In genomic region chr13:58113061-58113900, GRCm38 (mm10) we compare ENCODE assay signal across 7 mouse cellular contexts. TPM values are rescaled to one million over a fixed set of nuclear protein-coding genes. Genes with fewer than 3 reads are reported as not detected.
DNase-seq lines count a peak whose midpoint lies in the region; ATAC-seq and TF ChIP-seq lines count a peak whose summit lies in the region.

Gene Klhl3, minus strand, starts transcription at chr13:58113592.

- H3K4me1 ChIP-seq in heart, embryonic 10.5 days = peaks cover 25% of the 10 kb centered on the region
- H3K4me1 ChIP-seq in kidney, embryonic 14.5 days (ENCODE audit: control insufficient read depth, insufficient read depth, low read length) = peaks cover 11% of the 10 kb centered on the region; the same call in 1 of the 2 replicates
- peaks cover 25% of the 10 kb centered on the region for H3K4me1 ChIP-seq in limb, embryonic 15.5 days
- peaks cover 27% of the 10 kb centered on the region for H3K4me1 ChIP-seq in midbrain, embryonic 15.5 days
- no peaks in the 10 kb centered on the region; the same call in 1 of the 2 replicates for H3K4me1 ChIP-seq in spleen, adult 2 months (ENCODE audit: control insufficient read depth, insufficient read depth, insufficient read length)

- ATAC-seq in kidney, embryonic 14.5 days (ENCODE audit: low FRiP score, low TSS enrichment) = peak; percentile 89
- ATAC-seq in limb, embryonic 15.5 days (ENCODE audit: insufficient number of reproducible peaks, low FRiP score, low TSS enrichment, low read depth) = peak; percentile 67; the same call in 1 of the 2 replicates
- ATAC-seq in midbrain, embryonic 15.5 days (replicated peaks) = peak; percentile 95

- no peak for TF ChIP-seq POLR2A in spleen, adult 2 months (IDR thresholded peaks at IDR 0.05; ENCODE audit: low read depth, low read length)

- peak within 1 kb of the TSS; percentile 84 for H3K27ac ChIP-seq in heart, embryonic 10.5 days
- H3K27ac ChIP-seq in kidney, embryonic 14.5 days (ENCODE audit: low read depth, low read length) = peak within 1 kb of the TSS; percentile 61; the same call in 1 of the 2 replicates
- H3K27ac ChIP-seq in limb, embryonic 15.5 days = peak within 1 kb of the TSS; percentile 78
- H3K27ac ChIP-seq in midbrain, embryonic 15.5 days = peak within 1 kb of the TSS; percentile 93
- H3K27ac ChIP-seq in spleen, adult 2 months (ENCODE audit: insufficient read depth, low read length) = no peak within 1 kb of the TSS

- H3K9me3 ChIP-seq in heart, embryonic 10.5 days = no peaks in the 10 kb centered on the region
- H3K9me3 ChIP-seq in kidney, embryonic 14.5 days (ENCODE audit: control insufficient read depth, low read length) = no peaks in the 10 kb centered on the region
- no peaks in the 10 kb centered on the region for H3K9me3 ChIP-seq in limb, embryonic 15.5 days
- no peaks in the 10 kb centered on the region for H3K9me3 ChIP-seq in midbrain, embryonic 15.5 days

- TF ChIP-seq CTCF in spleen, adult 2 months (IDR thresholded peaks at IDR 0.05; ENCODE audit: extremely low read depth, insufficient read depth, insufficient read length, insufficient replicate concordance) = no peak

- H3K36me3 ChIP-seq in heart, embryonic 10.5 days = no peaks in the 10 kb centered on the region
- H3K36me3 ChIP-seq in kidney, embryonic 14.5 days (ENCODE audit: control insufficient read depth, insufficient read depth, low read length) = no peaks in the 10 kb centered on the region
- no peaks in the 10 kb centered on the region for H3K36me3 ChIP-seq in limb, embryonic 15.5 days
- H3K36me3 ChIP-seq in midbrain, embryonic 15.5 days (replicated peaks) = no peaks in the 10 kb centered on the region
- no peaks in the 10 kb centered on the region for H3K36me3 ChIP-seq in spleen, adult 2 months (ENCODE audit: control insufficient read depth, insufficient read depth, low read length)

- H3K4me3 ChIP-seq in heart, embryonic 10.5 days = peak within 1 kb of the TSS; percentile 69
- H3K4me3 ChIP-seq in kidney, embryonic 14.5 days (ENCODE audit: low read length) = peak within 1 kb of the TSS; percentile 58
- H3K4me3 ChIP-seq in limb, embryonic 15.5 days = peak within 1 kb of the TSS; percentile 55
- peak within 1 kb of the TSS; percentile 53 for H3K4me3 ChIP-seq in midbrain, embryonic 15.5 days
- H3K4me3 ChIP-seq in spleen, adult 2 months (ENCODE audit: extremely low read depth, insufficient read depth, insufficient read length) = peak within 1 kb of the TSS; percentile 57

- 1% methylated on average over 35 of the region's 35 CpGs for WGBS in heart, embryonic 10.5 days
- under 1% methylated on average over 35 of the region's 35 CpGs for WGBS in kidney, embryonic 14.5 days
- WGBS in limb, embryonic 15.5 days = under 1% methylated on average over 35 of the region's 35 CpGs
- whole genome bisulfite sequencing in midbrain, embryonic 15.5 days = under 1% methylated on average over 35 of the region's 35 CpGs
- 2% methylated on average over 35 of the region's 35 CpGs for WGBS in spleen, adult 2 months

- H3K4me2 ChIP-seq in kidney, embryonic 14.5 days (replicated peaks; ENCODE audit: low read depth, low read length) = peak within 1 kb of the TSS; percentile 82
- peak within 1 kb of the TSS; percentile 86 for H3K4me2 ChIP-seq in limb, embryonic 15.5 days
- H3K4me2 ChIP-seq in midbrain, embryonic 15.5 days = peak within 1 kb of the TSS; percentile 85

- DNase-seq in adrenal gland, postnatal 14 days = peak; percentile 86
- DNase-seq in embryo, embryonic 11.5 days (ENCODE audit: low read depth, low spot score) = peak; percentile 43
- peak; percentile 85 for DNase-seq in heart, embryonic 10.5 days (ENCODE audit: low spot score)
- peak in 1 of 2 experiments; percentile 58 for DNase-seq in spleen, adult 2 months (ENCODE audit: low read depth in 1 of 2, low spot score in 2 of 2)

- peaks cover 12% of the 10 kb centered on the region for H3K27me3 ChIP-seq in heart, embryonic 10.5 days (ENCODE audit: insufficient read depth, poor library complexity, severe bottlenecking)
- no peaks in the 10 kb centered on the region for H3K27me3 ChIP-seq in kidney, embryonic 14.5 days (ENCODE audit: control insufficient read depth, insufficient read depth, low read length)
- no peaks in the 10 kb centered on the region for H3K27me3 ChIP-seq in limb, embryonic 15.5 days
- no peaks in the 10 kb centered on the region for H3K27me3 ChIP-seq in midbrain, embryonic 15.5 days (replicated peaks)
- H3K27me3 ChIP-seq in spleen, adult 2 months (ENCODE audit: control insufficient read depth, insufficient read depth, low read length) = no peaks in the 10 kb centered on the region; the same call in 1 of the 2 replicates

- H3K9ac ChIP-seq in kidney, embryonic 14.5 days (ENCODE audit: low read depth, low read length) = peak within 1 kb of the TSS; percentile 59
- peak within 1 kb of the TSS; percentile 45 for H3K9ac ChIP-seq in limb, embryonic 15.5 days
- H3K9ac ChIP-seq in midbrain, embryonic 15.5 days = peak within 1 kb of the TSS; percentile 66

RNA-seq across cellular contexts. Expression of gene Klhl3, which starts in this region (rescaled TPM):
- 2.4 and 3.1 TPM in 2 replicates for total RNA-seq in adrenal gland, postnatal 14 days (2021)
- polyA plus RNA-seq in heart, embryonic 10.5 days (2016; fragmentation: Nextera tagmentation; extraction: Ambion mirVana) = 2.5 and 3.4 TPM in 2 replicates
- 4.1 and 6.0 TPM in 2 replicates for polyA plus RNA-seq in kidney, embryonic 14.5 days (2014; fragmentation: Nextera tagmentation; extraction: Ambion mirVana)
- polyA plus RNA-seq in limb, embryonic 15.5 days (2015; fragmentation: Nextera tagmentation; extraction: Ambion mirVana) = 2.8 and 3.7 TPM in 2 replicates
- 12.7 and 14.2 TPM in 2 replicates for polyA plus RNA-seq in midbrain, embryonic 15.5 days (2015; fragmentation: Nextera tagmentation; extraction: Ambion mirVana)
- polyA plus RNA-seq in spleen, adult 2 months (2012; rRNA removed) = 0.86 and 0.90 TPM in 2 replicates
